Mouse (Mus musculus): Measurements from ENCODE around the gene Ralgapa1.
"Not testable (repeated sequence)": the region's sequence is repeated elsewhere in the genome, so short reads cannot be mapped to it uniquely, and the experiment has no call there.

The Ralgapa1 gene

DNA sequence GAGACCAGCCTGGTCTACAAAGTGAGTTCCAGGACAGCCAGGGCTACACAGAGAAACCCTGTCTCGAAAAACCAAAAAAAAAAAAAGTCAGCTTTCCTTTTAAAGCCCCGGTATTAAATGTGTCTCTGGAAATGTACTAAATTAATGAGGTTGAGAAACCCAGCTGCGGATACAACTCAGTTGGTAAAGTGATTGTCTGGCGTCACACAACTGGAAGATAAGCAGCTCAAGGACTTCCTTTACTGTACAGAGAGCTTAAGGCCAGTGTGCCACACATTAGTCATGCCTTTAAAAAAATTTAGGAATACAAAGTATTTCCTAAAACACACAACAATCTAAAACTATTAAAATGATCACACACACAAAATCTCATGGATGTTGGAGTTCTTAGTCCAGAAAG is 22.2 kb downstream of the Ralgapa1 start:
- DNase-seq = no peak

GRCm38 (mm10) chr12:55797103-55797502 is 23.9 kb downstream of the Ralgapa1 start:
- DNase-seq = peak in 1 of 2 experiments; percentile 46

DNA sequence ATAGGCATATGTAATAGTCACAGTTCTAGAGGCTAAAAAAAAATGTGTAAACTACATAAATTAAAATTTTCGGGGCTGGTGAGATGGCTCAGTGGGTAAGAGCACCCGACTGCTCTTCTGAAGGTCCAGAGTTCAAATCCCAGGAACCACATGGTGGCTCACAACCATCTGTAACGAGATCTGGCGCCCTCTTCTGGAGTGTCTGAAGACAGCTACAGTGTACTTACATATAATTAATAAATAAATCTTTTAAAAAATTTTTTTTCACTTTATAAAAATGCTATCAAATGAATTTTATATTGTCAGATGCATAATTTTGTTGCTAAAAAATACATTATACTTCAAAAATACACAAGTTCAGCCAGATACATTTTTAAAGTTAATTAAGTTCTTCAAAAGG is 26.5 kb downstream of the Ralgapa1 start:
- DNase-seq = not testable (repeated sequence)

DNA sequence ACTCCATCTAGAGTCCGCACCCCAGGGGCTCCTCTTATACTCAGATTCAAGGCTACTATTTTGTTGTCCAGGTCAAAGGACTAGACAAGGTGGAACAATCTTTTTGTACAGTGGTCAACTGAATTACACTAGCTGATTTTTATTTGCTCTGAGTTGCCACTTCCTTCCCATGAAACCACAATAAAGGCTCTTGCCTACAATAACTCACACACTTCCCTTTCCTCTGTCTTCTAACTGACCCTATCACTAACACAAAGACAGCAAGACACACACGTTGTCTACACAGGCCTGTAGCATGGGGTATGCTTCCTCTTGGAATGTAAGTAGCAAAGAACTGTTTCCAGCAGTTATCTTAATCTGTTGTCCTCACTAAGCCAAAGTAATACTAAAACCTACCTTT is 35.7 kb downstream of the Ralgapa1 start:
- DNase-seq = no peak

DNA sequence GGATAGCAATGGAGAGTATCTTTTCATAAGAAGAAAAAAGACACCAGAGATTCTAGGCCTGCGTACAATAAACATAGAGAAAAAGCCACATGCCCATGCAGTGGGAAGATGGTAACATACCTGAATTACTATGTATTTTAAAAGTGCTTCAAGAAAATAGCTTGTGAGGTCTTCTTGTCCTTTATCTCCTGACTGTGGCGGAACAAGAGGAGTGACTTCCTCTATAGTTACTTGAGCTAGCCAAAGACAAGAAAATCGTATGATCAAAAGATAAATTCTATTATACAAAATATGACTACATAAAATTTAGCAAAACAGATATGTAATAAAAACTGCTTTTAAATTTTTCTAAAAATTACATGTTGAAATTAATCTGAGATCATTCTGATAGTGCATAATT is 38.3 kb downstream of the Ralgapa1 start:
- DNase-seq = no peak

- DNase-seq = peak; percentile 32 to 70
Observed at GRCm38 (mm10) chr12:55778301-55778700, 42.7 kb downstream of the Ralgapa1 start.

GRCm38 (mm10) chr12:55777356-55777755 is 43.6 kb downstream of the Ralgapa1 start:
- no peak for DNase-seq

GRCm38 (mm10) chr12:55774316-55774715 is 46.7 kb downstream of the Ralgapa1 start:
- no peak for DNase-seq

DNA sequence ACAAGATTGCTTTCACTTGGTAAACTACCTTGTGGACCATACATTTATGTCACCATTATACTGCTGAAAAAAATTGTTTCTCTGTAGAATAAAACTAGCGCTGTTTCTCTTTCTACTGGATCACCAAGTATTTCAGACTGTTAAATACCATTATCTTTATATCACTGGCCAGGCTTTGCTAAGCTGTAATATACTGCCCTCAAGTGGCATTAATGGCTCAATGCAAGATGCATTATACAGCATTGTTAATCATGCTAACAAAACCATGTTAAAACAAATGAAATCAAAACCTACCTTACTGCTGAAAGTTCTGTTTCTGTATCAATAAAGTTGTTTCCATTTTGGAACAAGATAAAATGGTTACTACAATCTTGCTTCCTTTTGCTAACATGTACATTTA is 100.6 kb downstream of the Ralgapa1 start:
- DNase-seq = peak in 1 of 2 experiments; percentile 13

- DNase-seq = no peak
Observed at GRCm38 (mm10) chr12:55705881-55706280, 115.1 kb downstream of the Ralgapa1 start.

GRCm38 (mm10) chr12:55666699-55667098 is 154.3 kb downstream of the Ralgapa1 start:
- no peak for DNase-seq

GRCm38 (mm10) chr12:55663194-55663593 is 157.8 kb downstream of the Ralgapa1 start:
- not testable (repeated sequence) for DNase-seq

GRCm38 (mm10) chr12:55648011-55648525 is 172.9 kb downstream of the Ralgapa1 start:
- DNase-seq = no peak

- peak in 1 of 2 experiments; percentile 25 for DNase-seq
Observed at GRCm38 (mm10) chr12:55626711-55627110, 194.3 kb downstream of the Ralgapa1 start.

GRCm38 (mm10) chr12:55623254-55623653 is 197.7 kb downstream of the Ralgapa1 start:
- no peak for DNase-seq

DNA sequence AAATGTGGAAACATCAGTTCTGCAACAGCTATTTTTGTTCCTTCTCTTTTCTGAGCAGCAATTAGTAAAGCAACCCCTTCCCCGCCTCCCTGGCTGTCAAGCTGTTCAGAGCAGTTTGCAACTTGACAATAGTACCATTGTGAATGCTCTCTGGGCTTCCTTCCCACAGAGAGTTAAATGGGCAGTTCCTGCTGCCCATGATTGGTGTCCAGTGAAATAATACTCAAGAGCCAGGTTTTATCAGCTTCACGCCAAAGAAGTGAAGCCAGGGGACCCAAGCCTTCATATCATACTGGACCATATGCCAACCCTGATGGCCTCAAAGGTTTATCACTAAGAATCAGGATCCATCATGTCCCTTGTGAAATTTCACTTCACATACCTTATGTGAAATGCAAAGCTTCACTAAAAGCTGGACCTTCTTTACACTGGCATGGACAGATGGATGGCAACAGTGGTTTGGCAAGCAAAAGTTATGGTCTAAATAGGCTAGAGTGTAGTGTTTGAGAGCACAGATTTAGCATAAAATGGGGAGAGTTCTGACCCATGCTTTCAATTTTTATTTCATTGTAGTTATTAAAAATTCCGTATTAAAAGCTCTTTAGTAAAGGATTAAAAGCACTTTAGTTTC is 198.2 kb downstream of the Ralgapa1 start:
- no peak for DNase-seq

- DNase-seq = no peak
Observed at GRCm38 (mm10) chr12:55620321-55620720, 200.6 kb downstream of the Ralgapa1 start.

GRCm38 (mm10) chr12:55610812-55611211 is 210.2 kb downstream of the Ralgapa1 start:
- no peak for DNase-seq

GRCm38 (mm10) chr12:55607902-55608301 is 213.1 kb downstream of the Ralgapa1 start:
- DNase-seq = no peak

GRCm38 (mm10) chr12:55604411-55604810 is 216.6 kb downstream of the Ralgapa1 start:
- DNase-seq = no peak

DNA sequence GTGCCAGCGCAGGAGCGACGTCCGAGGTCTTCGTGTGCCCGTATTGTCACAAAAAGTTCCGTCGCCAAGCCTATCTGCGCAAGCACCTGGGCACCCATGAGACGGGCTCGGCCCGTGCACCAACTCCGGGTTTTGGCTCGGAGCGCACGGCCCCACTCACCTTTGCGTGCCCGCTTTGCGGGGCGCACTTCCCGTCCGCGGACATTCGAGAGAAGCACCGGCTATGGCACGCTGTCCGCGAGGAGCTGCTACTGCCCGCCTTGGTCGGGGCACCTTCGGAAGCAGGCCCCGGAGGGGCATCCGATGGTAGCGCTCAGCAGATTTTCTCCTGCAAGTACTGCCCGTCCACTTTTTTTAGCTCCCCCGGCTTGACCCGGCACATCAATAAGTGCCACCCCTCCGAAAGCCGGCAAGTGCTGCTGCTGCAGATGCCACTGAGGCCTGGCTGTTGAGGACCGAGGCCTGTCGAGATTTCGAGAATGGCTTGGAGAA is 220.4 kb downstream of the Ralgapa1 start:
- no peak for DNase-seq

GRCm38 (mm10) chr12:55599639-55600502 is 221.1 kb downstream of the Ralgapa1 start:
- peak; percentile 28 to 80 for DNase-seq

- no peak for DNase-seq
Observed at GRCm38 (mm10) chr12:55598887-55599561, 221.9 kb downstream of the Ralgapa1 start, which contains the start of gene Insm2. Gene Insm2 (plus strand): TSS chr12:55599427.
